Mouse (Mus musculus): ENCODE results near the gene Plekha7. TPM values are rescaled to one million over a fixed set of nuclear protein-coding genes. Genes with fewer than 3 reads are reported as not detected.

The Plekha7 gene
- polyA plus RNA-seq, 1 experiment from 2014 or later, result 9.5 TPM

DNA sequence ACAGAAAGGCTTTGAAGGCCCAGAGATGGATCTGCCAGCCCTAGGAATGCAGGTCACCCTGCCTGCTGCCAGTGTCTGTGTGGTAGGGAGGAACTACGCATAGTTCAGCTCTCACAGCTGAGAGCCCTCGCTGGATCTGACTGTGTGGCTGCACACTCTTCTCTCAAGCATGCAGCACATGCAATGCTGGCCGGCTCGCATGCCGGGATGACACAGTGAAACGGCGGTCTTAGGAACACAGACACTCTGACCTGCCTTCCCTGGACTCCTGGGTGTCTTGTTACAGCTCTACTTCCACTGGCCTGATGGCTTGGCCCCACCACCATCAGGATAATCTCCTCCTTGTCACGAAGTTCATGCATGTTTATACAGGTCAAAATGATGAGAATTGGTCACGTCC, 96.3 kb downstream of the Plekha7 start:
- DNase-seq (peak; percentile 39), ATAC-seq (ENCODE audit: insufficient read depth) (peak; percentile 45; the same call in 1 of the 2 replicates)
- Histone ChIP-seq H3K4me2 (no peak overlapping the region), H3K27ac (ENCODE audit: low read depth) (no peak overlapping the region), H3K9ac (0 out of 2 replicates have a peak overlapping the region, but pooled peaks have one; percentile 2), H3K4me3 (ENCODE audit: low read depth, low read length) (no peak overlapping the region), H3K4me1 (ENCODE audit: insufficient read depth) (peaks cover 5% of the 10 kb centered on the region; the same call in 1 of the 2 replicates), H3K27me3 (ENCODE audit: insufficient read depth, low read length) (no peaks in the 10 kb centered on the region), H3K36me3 (ENCODE audit: insufficient read depth) (no peaks in the 10 kb centered on the region), H3K9me3 (ENCODE audit: low read depth, low read length) (no peaks in the 10 kb centered on the region; the same call in 1 of the 2 replicates)
- 16% methylated on average over 9 of the region's 9 CpGs for WGBS
- no peak for TF ChIP-seq CTCF (IDR thresholded peaks at IDR 0.05; ENCODE audit: low read depth)

- TF ChIP-seq CTCF (IDR thresholded peaks at IDR 0.05; ENCODE audit: low read depth), result no peak
- no peak overlapping the region for H3K4me3 ChIP-seq (ENCODE audit: low read depth, low read length)
- no peak overlapping the region for H3K4me2 ChIP-seq
- no peak for DNase-seq
- WGBS, result 36% methylated on average over 10 of the region's 10 CpGs
- no peak overlapping the region for H3K27ac ChIP-seq (ENCODE audit: low read depth)
- H3K27me3 ChIP-seq (ENCODE audit: insufficient read depth, low read length), result no peaks in the 10 kb centered on the region
- peaks cover 5% of the 10 kb centered on the region; the same call in 1 of the 2 replicates for H3K4me1 ChIP-seq (ENCODE audit: insufficient read depth)
- no peaks in the 10 kb centered on the region for H3K36me3 ChIP-seq (ENCODE audit: insufficient read depth)
- no peak for ATAC-seq (ENCODE audit: insufficient read depth)
- no peaks in the 10 kb centered on the region for H3K9me3 ChIP-seq (ENCODE audit: low read depth, low read length)
- no peak overlapping the region for H3K9ac ChIP-seq
These were observed 98.1 kb downstream of the Plekha7 start for GRCm38 (mm10) chr7:116209926-116210631.

GRCm38 (mm10) chr7:116208880-116209279, 99.3 kb downstream of the Plekha7 start:
- H3K4me3 ChIP-seq (ENCODE audit: low read depth, low read length), result no peak overlapping the region
- DNase-seq, result no peak
- H3K4me2 ChIP-seq, result no peak overlapping the region
- peaks cover 5% of the 10 kb centered on the region; the same call in 1 of the 2 replicates for H3K4me1 ChIP-seq (ENCODE audit: insufficient read depth)
- WGBS, result 59% methylated on average over 8 of the region's 8 CpGs
- H3K27ac ChIP-seq (ENCODE audit: low read depth), result no peak overlapping the region
- ATAC-seq (ENCODE audit: insufficient read depth), result no peak
- no peak overlapping the region for H3K9ac ChIP-seq
- H3K36me3 ChIP-seq (ENCODE audit: insufficient read depth), result no peaks in the 10 kb centered on the region
- no peaks in the 10 kb centered on the region for H3K27me3 ChIP-seq (ENCODE audit: insufficient read depth, low read length)
- TF ChIP-seq CTCF (IDR thresholded peaks at IDR 0.05; ENCODE audit: low read depth), result no peak
- no peaks in the 10 kb centered on the region for H3K9me3 ChIP-seq (ENCODE audit: low read depth, low read length)

DNA sequence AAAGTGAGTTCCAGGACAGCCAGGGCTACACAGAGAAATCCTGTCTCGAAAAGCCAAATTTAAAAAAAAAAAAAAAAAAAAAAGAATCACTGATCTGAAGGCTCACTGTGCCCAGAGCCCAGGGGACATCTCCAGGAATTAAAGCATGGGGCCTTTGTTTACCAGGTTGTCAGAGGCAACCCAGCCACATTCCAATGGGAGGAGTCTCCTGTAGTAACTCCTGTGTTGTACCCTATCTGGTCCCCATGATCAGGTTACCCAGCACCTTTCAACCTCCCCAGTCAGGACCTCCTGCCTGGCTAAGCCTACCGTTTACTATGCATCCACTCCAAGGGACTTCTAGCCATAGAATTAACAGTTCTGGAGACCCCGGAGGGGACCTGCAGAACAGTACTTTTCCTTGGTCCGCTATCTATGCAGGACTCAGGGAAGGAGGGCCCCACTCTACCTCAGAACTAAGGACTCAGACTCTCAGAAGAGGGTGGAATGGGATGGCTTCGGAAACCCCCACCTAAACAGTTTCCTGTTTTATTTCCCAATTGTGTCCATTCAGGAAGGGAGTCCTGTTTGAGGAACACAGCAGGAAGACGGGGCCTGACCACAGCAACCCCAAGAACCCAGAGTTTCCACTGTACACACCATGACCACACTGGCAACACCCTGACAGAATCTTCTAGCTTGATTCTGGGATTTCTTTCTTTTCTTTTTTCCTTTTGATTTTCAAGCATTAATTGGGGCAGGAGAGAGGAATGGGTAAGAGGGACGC, 101.2 kb downstream of the Plekha7 start:
- Histone ChIP-seq H3K4me3 (ENCODE audit: low read depth, low read length) (no peak overlapping the region), H3K9ac (no peak overlapping the region), H3K36me3 (ENCODE audit: insufficient read depth) (no peaks in the 10 kb centered on the region), H3K4me2 (no peak overlapping the region), H3K9me3 (ENCODE audit: low read depth, low read length) (no peaks in the 10 kb centered on the region), H3K4me1 (ENCODE audit: insufficient read depth) (peaks cover 4% of the 10 kb centered on the region; the same call in 1 of the 2 replicates), H3K27me3 (ENCODE audit: insufficient read depth, low read length) (no peaks in the 10 kb centered on the region), H3K27ac (ENCODE audit: low read depth) (no peak overlapping the region)
- TF ChIP-seq CTCF (IDR thresholded peaks at IDR 0.05; ENCODE audit: low read depth), result no peak
- ATAC-seq (ENCODE audit: insufficient read depth) (no peak), DNase-seq (no peak)
- 46% methylated on average over 7 of the region's 7 CpGs for WGBS

DNA sequence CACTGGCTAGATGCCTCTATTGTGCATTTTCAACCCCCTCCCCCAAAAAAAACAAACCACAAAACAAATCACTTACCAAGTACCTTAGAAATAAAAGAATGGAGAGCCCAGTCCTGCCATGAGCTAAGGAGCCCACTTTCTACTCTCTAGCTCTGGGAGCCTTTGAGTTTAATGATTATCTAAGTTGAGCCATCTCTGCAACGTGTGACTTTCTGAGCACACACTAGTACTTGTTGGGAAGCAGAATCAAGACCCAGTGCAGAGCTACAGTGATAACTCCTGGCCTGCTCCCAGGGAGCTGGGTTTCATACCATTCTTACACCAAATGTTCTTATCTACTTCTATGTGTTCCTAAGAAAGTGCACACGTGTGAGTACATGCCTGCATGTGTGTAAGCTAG, 102.7 kb downstream of the Plekha7 start:
- Histone ChIP-seq H3K4me1 (ENCODE audit: insufficient read depth) (no peaks in the 10 kb centered on the region), H3K36me3 (ENCODE audit: insufficient read depth) (no peaks in the 10 kb centered on the region), H3K9ac (no peak overlapping the region), H3K27me3 (ENCODE audit: insufficient read depth, low read length) (no peaks in the 10 kb centered on the region), H3K4me3 (ENCODE audit: low read depth, low read length) (no peak overlapping the region), H3K9me3 (ENCODE audit: low read depth, low read length) (no peaks in the 10 kb centered on the region), H3K4me2 (no peak overlapping the region), H3K27ac (ENCODE audit: low read depth) (no peak overlapping the region)
- no peak for ATAC-seq (ENCODE audit: insufficient read depth)
- DNase-seq, result no peak
- WGBS, result 54% methylated on average over 2 of the region's 2 CpGs
- no peak for TF ChIP-seq CTCF (IDR thresholded peaks at IDR 0.05; ENCODE audit: low read depth)

- no peak for TF ChIP-seq CTCF (IDR thresholded peaks at IDR 0.05; ENCODE audit: low read depth)
- DNase-seq (no peak), ATAC-seq (ENCODE audit: insufficient read depth) (no peak)
- no peaks in the 10 kb centered on the region for H3K27me3 ChIP-seq (ENCODE audit: insufficient read depth, low read length)
- H3K36me3 ChIP-seq (ENCODE audit: insufficient read depth), result no peaks in the 10 kb centered on the region
- no peak overlapping the region for H3K27ac ChIP-seq (ENCODE audit: low read depth)
- no peak overlapping the region for H3K4me3 ChIP-seq (ENCODE audit: low read depth, low read length)
- no peak overlapping the region for H3K9ac ChIP-seq
- WGBS, result 47% methylated on average over 10 of the region's 10 CpGs
- H3K9me3 ChIP-seq (ENCODE audit: low read depth, low read length), result no peaks in the 10 kb centered on the region
- H3K4me2 ChIP-seq, result no peak overlapping the region
- H3K4me1 ChIP-seq (ENCODE audit: insufficient read depth), result peaks cover 15% of the 10 kb centered on the region
These were observed 106.0 kb downstream of the Plekha7 start for GRCm38 (mm10) chr7:116202033-116202681.

- 53% methylated on average over 1 of the region's 1 CpGs for WGBS
- Histone ChIP-seq H3K27ac (ENCODE audit: low read depth) (no peak overlapping the region), H3K4me3 (ENCODE audit: low read depth, low read length) (no peak overlapping the region), H3K4me1 (ENCODE audit: insufficient read depth) (peaks cover 18% of the 10 kb centered on the region), H3K36me3 (ENCODE audit: insufficient read depth) (no peaks in the 10 kb centered on the region), H3K27me3 (ENCODE audit: insufficient read depth, low read length) (no peaks in the 10 kb centered on the region), H3K9me3 (ENCODE audit: low read depth, low read length) (no peaks in the 10 kb centered on the region), H3K4me2 (no peak overlapping the region), H3K9ac (no peak overlapping the region)
- DNase-seq (no peak), ATAC-seq (ENCODE audit: insufficient read depth) (no peak)
- no peak for TF ChIP-seq CTCF (IDR thresholded peaks at IDR 0.05; ENCODE audit: low read depth)
These were observed 107.2 kb downstream of the Plekha7 start for GRCm38 (mm10) chr7:116200951-116201351.

Data from lung, embryonic 14.5 days (tissue).